Mouse (Mus musculus) testis, adult 2 months (tissue): ENCODE results near the gene Slc39a13.
A peak's percentile ranks its signal among the peaks of the same experiment; 100 is the strongest.

Experiments
- CTCF ChIP-seq: fragments of 200-500 bp; IDR thresholded peaks from 2 replicates; pipeline ENCODE4 v1.5.1; 2012; ENCODE audit warnings: low read depth, mild to moderate bottlenecking, inconsistent platforms, low read length, moderate library complexity; ENCODE audit not compliant: control insufficient read depth, insufficient read depth, insufficient replicate concordance
- POLR2A ChIP-seq: fragments of 200-500 bp; IDR thresholded peaks from 2 replicates; pipeline ENCODE4 v1.6.1; 2012; ENCODE audit warnings: low read depth, mild to moderate bottlenecking, inconsistent platforms, low read length, moderate library complexity; ENCODE audit not compliant: control insufficient read depth

DNA sequence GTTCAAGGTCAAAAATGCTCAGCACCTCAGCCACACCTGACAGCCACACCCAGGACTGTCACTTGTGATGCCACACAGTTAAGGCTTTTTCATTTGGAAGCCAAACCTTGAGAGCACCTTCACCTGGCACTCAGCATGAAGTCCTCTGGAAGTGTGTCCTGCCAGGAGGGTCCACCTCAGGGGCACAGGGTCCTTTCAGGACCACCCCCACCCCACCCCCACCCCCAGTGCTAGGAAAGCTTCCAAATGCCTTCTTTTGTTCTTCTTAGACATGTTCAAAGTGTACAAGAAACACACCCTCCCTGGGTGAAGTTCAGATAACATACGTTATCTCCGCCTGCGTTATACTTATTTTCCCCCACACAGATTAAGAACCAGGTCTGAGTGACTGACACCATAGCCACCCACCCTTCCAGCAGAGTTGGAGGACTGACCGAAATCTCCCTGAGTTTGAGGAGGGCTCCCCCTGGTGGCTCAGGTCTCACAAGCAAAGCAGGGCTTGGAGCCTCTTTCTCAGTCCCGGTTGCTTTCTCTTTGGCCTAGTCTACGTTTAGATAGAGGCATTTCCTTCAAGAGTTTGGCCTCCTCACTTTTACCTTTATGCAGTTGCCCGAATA lies 31.0 kb upstream of the Slc39a13 start:
- TF ChIP-seq CTCF (peak; percentile 65; the same call in 1 of the 2 replicates), POLR2A (no peak)
